Mouse (Mus musculus) left cerebral cortex, adult 2 months (tissue): ENCODE measurements around the gene Ntm. TPM values are rescaled to one million over a fixed set of nuclear protein-coding genes. Genes with fewer than 3 reads are reported as not detected.

Experiments used
- DNase-seq, 2 experiments: peaks; one replicate each; pipeline ENCODE4 v3.0.0; 2021 to 2022; ENCODE audit warnings: low spot score in 2 of 2, mixed read lengths in 1 of 2; ENCODE audit errors: extremely low spot score in 1 of 2
- H3K27ac ChIP-seq: fragments of 200-600 bp; 2 replicates; pipeline ENCODE4 v1.8.1; 2022
- H3K4me3 ChIP-seq: fragments of 200-600 bp; 2 replicates; pipeline ENCODE4 v1.8.1; 2022
- CTCF ChIP-seq: fragments of 200-600 bp; IDR thresholded peaks from 2 replicates; pipeline ENCODE4 v1.8.1; 2022; ENCODE audit warnings: antibody characterized with exemption, mild to moderate bottlenecking, moderate library complexity
- intact Hi-C: fragments of 180-260 bp; cut with DNase I; formaldehyde crosslinking; loops from one replicate; pipeline ENCODE4 v1.15.1; 2025
- total RNA-seq, 2 experiments: library from RNA; stranded (reverse); gene quantifications; 2 replicates each; pipeline ENCODE4 v1.2.3; 2021

Ntm gene
- total RNA-seq, 2 experiments from 2014 or later: 288 to 294 TPM

- TF ChIP-seq CTCF: no peak
These were observed 797.2 kb downstream of the Ntm start for GRCm38 (mm10) chr9:29165731-29166130.

GRCm38 (mm10) chr9:29161059-29161642 lies 801.8 kb downstream of the Ntm start:
- TF ChIP-seq CTCF: no peak
- Histone ChIP-seq H3K4me3 (no peak overlapping the region), H3K27ac (no peak overlapping the region)
- intact Hi-C loops: no loop called here
- no peak for DNase-seq

More at GRCm38 (mm10) chr9:29165731-29166130, 797.2 kb downstream of the Ntm start:
- no peak for DNase-seq
- intact Hi-C loops: no loop called here
- H3K4me3 ChIP-seq: no peak overlapping the region
- no peak overlapping the region for H3K27ac ChIP-seq

- intact Hi-C loops: no loop called here
- H3K4me3 ChIP-seq: no peak overlapping the region
- no peak overlapping the region for H3K27ac ChIP-seq
- no peak for DNase-seq
- no peak for TF ChIP-seq CTCF
These were observed 817.0 kb downstream of the Ntm start for GRCm38 (mm10) chr9:29145901-29146300.

GRCm38 (mm10) chr9:29136039-29136438 lies 826.9 kb downstream of the Ntm start:
- no peak for DNase-seq
- intact Hi-C loops: no loop called here
- TF ChIP-seq CTCF: no peak
- H3K4me3 ChIP-seq: no peak overlapping the region
- no peak overlapping the region for H3K27ac ChIP-seq

GRCm38 (mm10) chr9:29130717-29131292 lies 832.1 kb downstream of the Ntm start:
- TF ChIP-seq CTCF: no peak
- DNase-seq: no peak
- Histone ChIP-seq H3K27ac (0 out of 2 replicates have a peak overlapping the region, but pooled peaks have one; percentile 4), H3K4me3 (no peak overlapping the region)
- intact Hi-C loops: no loop called here

- no peak overlapping the region for H3K4me3 ChIP-seq
- no peak for DNase-seq
- H3K27ac ChIP-seq: no peak overlapping the region
- intact Hi-C loops: no loop called here
- TF ChIP-seq CTCF: peak; percentile 15
These were observed 832.6 kb downstream of the Ntm start for GRCm38 (mm10) chr9:29130316-29130715.

GRCm38 (mm10) chr9:29128416-29128815 lies 834.5 kb downstream of the Ntm start:
- intact Hi-C loops: no loop called here
- no peak for TF ChIP-seq CTCF

GRCm38 (mm10) chr9:29124455-29124854 lies 838.5 kb downstream of the Ntm start:
- no peak overlapping the region for H3K27ac ChIP-seq
- no peak overlapping the region for H3K4me3 ChIP-seq
- no peak for DNase-seq
- no peak for TF ChIP-seq CTCF
- intact Hi-C loops: no loop called here

More at GRCm38 (mm10) chr9:29128416-29128815, 834.5 kb downstream of the Ntm start:
- no peak for DNase-seq
- Histone ChIP-seq H3K4me3 (no peak overlapping the region), H3K27ac (no peak overlapping the region)

GRCm38 (mm10) chr9:29123828-29124227 lies 839.1 kb downstream of the Ntm start:
- no peak for DNase-seq
- intact Hi-C loops: no loop called here
- H3K4me3 ChIP-seq: no peak overlapping the region
- no peak overlapping the region for H3K27ac ChIP-seq
- no peak for TF ChIP-seq CTCF

GRCm38 (mm10) chr9:29117561-29118112 lies 845.3 kb downstream of the Ntm start:
- intact Hi-C loops: no loop called here
- TF ChIP-seq CTCF: no peak
- no peak for DNase-seq
- Histone ChIP-seq H3K4me3 (no peak overlapping the region), H3K27ac (no peak overlapping the region)

- Histone ChIP-seq H3K4me3 (no peak overlapping the region), H3K27ac (no peak overlapping the region)
- intact Hi-C loops: no loop called here
- TF ChIP-seq CTCF: no peak
- DNase-seq: no peak
These were observed 847.6 kb downstream of the Ntm start for GRCm38 (mm10) chr9:29115337-29115736.

- TF ChIP-seq CTCF: no peak
- H3K27ac ChIP-seq: no peak overlapping the region
- intact Hi-C loops: no loop called here
- no peak for DNase-seq
- no peak overlapping the region for H3K4me3 ChIP-seq
These were observed 856.2 kb downstream of the Ntm start for GRCm38 (mm10) chr9:29106771-29107170.

- DNase-seq: no peak
- no peak overlapping the region for H3K27ac ChIP-seq
- no peak overlapping the region for H3K4me3 ChIP-seq
- intact Hi-C loops: no loop called here
- TF ChIP-seq CTCF: no peak
These were observed 858.5 kb downstream of the Ntm start for GRCm38 (mm10) chr9:29104442-29104841.
